In genomic region chr13:19824071-19824470, GRCm38 (mm10) we compare ENCODE assay signal across 26 mouse cellular contexts. TPM values are rescaled to one million over a fixed set of nuclear protein-coding genes. Genes with fewer than 3 reads are reported as not detected.
A peak's percentile ranks its signal among the peaks of the same experiment; 100 is the strongest.
DNase-seq lines count a peak whose midpoint lies in the region; ATAC-seq lines count a peak whose summit lies in the region.
"Had no signal": no experiment of that assay in that cellular context is flagged by ENCODE, and none has a peak within 500 bp of the region (broad histone marks: within the 10 kb centered on the region; RNA-seq: fewer than 3 reads in every experiment).

TSS of gene Gpr141 (minus strand) at chr13:19824257.

- DNase-seq in 3134 (ENCODE audit: extremely low read depth, insufficient read length, low spot score) (peak; percentile 7), 416B (ENCODE audit: low read depth) (peak; percentile 93)
- no peak for DNase-seq in thymus, adult 18-20 months
- DNase-seq in heart, postnatal 36 days, result no peak
- DNase-seq: adrenal gland, postnatal 36 days; cerebellum, adult 9-11 months; heart, postnatal 14 days; lung, postnatal 14 days; thymus, adult 2 months had no signal

- intact Hi-C loops in heart, postnatal 36 days (cut with DNase I), result no loop called here

- 72% methylated on average over 3 of the region's 3 CpGs for WGBS in neural tube, embryonic 15.5 days

- ATAC-seq in common myeloid progenitor, adult 5-6 weeks (replicated peaks; ENCODE audit: low read depth, poor library complexity, severe bottlenecking), result peak; percentile 70
- peak; percentile 65 for ATAC-seq in megakaryocyte progenitor cell, adult 5-6 weeks (replicated peaks; ENCODE audit: poor library complexity)
- no peak for ATAC-seq in neural tube, embryonic 15.5 days (ENCODE audit: low FRiP score)
- ATAC-seq: CD4-positive, CD25-positive, alpha-beta regulatory T cell, adult 4 months; forebrain, embryonic 16.5 days; intestine, embryonic 16.5 days; midbrain, embryonic 13.5 days had no signal

- no peaks in the 10 kb centered on the region for H3K36me3 ChIP-seq in neural tube, embryonic 15.5 days
- H3K36me3 ChIP-seq: embryonic facial prominence, embryonic 13.5 days; heart, embryonic 12.5 days; hindbrain, embryonic 15.5 days; limb, embryonic 12.5 days; midbrain, embryonic 13.5 days; stomach, embryonic 15.5 days had no signal

- no peak within 1 kb of the TSS for H3K9ac ChIP-seq in neural tube, embryonic 15.5 days (replicated peaks)
- H3K9ac ChIP-seq: embryonic facial prominence, embryonic 13.5 days; heart, embryonic 12.5 days; hindbrain, embryonic 15.5 days; limb, embryonic 12.5 days; liver, embryonic 14.5 days; midbrain, embryonic 13.5 days; stomach, embryonic 15.5 days had no signal

- H3K4me2 ChIP-seq in neural tube, embryonic 15.5 days, result no peak within 1 kb of the TSS
- H3K4me2 ChIP-seq: embryonic facial prominence, embryonic 13.5 days; heart, embryonic 12.5 days; hindbrain, embryonic 15.5 days; limb, embryonic 12.5 days; midbrain, embryonic 13.5 days; stomach, embryonic 15.5 days had no signal

- no peaks in the 10 kb centered on the region for H3K4me1 ChIP-seq in neural tube, embryonic 15.5 days
- H3K4me1 ChIP-seq: embryonic facial prominence, embryonic 13.5 days; heart, embryonic 12.5 days; hindbrain, embryonic 15.5 days; limb, embryonic 12.5 days; midbrain, embryonic 13.5 days; stomach, embryonic 15.5 days had no signal

- no peak within 1 kb of the TSS for H3K27ac ChIP-seq in neural tube, embryonic 15.5 days (replicated peaks)
- H3K27ac ChIP-seq: embryonic facial prominence, embryonic 13.5 days; hindbrain, embryonic 15.5 days; limb, embryonic 12.5 days; liver, embryonic 14.5 days; midbrain, embryonic 13.5 days; stomach, embryonic 15.5 days had no signal

- no peaks in the 10 kb centered on the region for H3K27me3 ChIP-seq in neural tube, embryonic 15.5 days (replicated peaks)
- H3K27me3 ChIP-seq: embryonic facial prominence, embryonic 13.5 days; heart, embryonic 12.5 days; hindbrain, embryonic 15.5 days; limb, embryonic 12.5 days; midbrain, embryonic 13.5 days; stomach, embryonic 15.5 days had no signal

- no peak within 1 kb of the TSS for H3K4me3 ChIP-seq in neural tube, embryonic 15.5 days (replicated peaks)
- H3K4me3 ChIP-seq: embryonic facial prominence, embryonic 13.5 days; heart, embryonic 12.5 days; hindbrain, embryonic 15.5 days; limb, embryonic 12.5 days; midbrain, embryonic 13.5 days; stomach, embryonic 15.5 days had no signal

- H3K9me3 ChIP-seq in neural tube, embryonic 15.5 days (replicated peaks), result no peaks in the 10 kb centered on the region
- H3K9me3 ChIP-seq: embryonic facial prominence, embryonic 13.5 days; heart, embryonic 12.5 days; hindbrain, embryonic 15.5 days; limb, embryonic 12.5 days; midbrain, embryonic 13.5 days; stomach, embryonic 15.5 days had no signal

RNA-seq across cellular contexts. Expression of gene Gpr141, which starts in this region (rescaled TPM):
- 2.8 and 2.9 TPM in 2 replicates for total RNA-seq in common myeloid progenitor, adult 5-6 weeks (2017)
- total RNA-seq in megakaryocyte progenitor cell, adult 5-6 weeks (2015), result 18.1 and 20.8 TPM in 2 replicates
- total RNA-seq in megakaryocyte progenitor cell, adult 5-6 weeks (2017), result 24.5 and 24.9 TPM in 2 replicates
- 0.06 and 0.74 TPM in 2 replicates for polyA plus RNA-seq in neural tube, embryonic 15.5 days (2015; fragmentation: Nextera tagmentation; extraction: Ambion mirVana)
- under 1 TPM in 1 of 2 experiments, not detected in 1; 0.33 TPM for total RNA-seq in heart, postnatal 36 days (2021)
- total RNA-seq: ES-E14; layer of hippocampus, postnatal 10 days; left cerebral cortex, postnatal 10 days had no signal
- polyA plus RNA-seq: CD4-positive, CD25-positive, alpha-beta regulatory T cell, adult 4 months; forebrain, embryonic 16.5 days; hindbrain, embryonic 15.5 days; midbrain, embryonic 13.5 days; neural tube, embryonic 14.5 days had no signal

Comparison
In these comparisons a context has a peak if more than half of its experiments do, and no peak if none do; other contexts are left out.
1. DNase-seq: peak in 3134 (single experiment) and 416B (single experiment); none in thymus, adult 18-20 months (0 of 2) and heart, postnatal 36 days (0 of 2).